In genomic region chr16:38651721-38652231, GRCm38 (mm10) we compare ENCODE assay signal across 9 mouse cellular contexts.
DNase-seq lines count a peak whose midpoint lies in the region; ATAC-seq lines count a peak whose summit lies in the region.
"Had no signal": no experiment of that assay in that cellular context is flagged by ENCODE, and none has a peak within 500 bp of the region (broad histone marks: within the 10 kb centered on the region; RNA-seq: fewer than 3 reads in every experiment).

No protein-coding gene starts in this region.

- ATAC-seq in hindbrain, embryonic 13.5 days (ENCODE audit: low FRiP score) = no peak
- ATAC-seq in kidney, embryonic 15.5 days (replicated peaks; ENCODE audit: low FRiP score) = 0 out of 2 replicates have a peak, but pooled peaks have one; percentile 14
- no peak for ATAC-seq in granulocyte monocyte progenitor cell, adult 5-6 weeks (replicated peaks; ENCODE audit: poor library complexity, severe bottlenecking)
- ATAC-seq in forebrain, embryonic 12.5 days (ENCODE audit: low FRiP score) = no peak

- no peak overlapping the region for H3K4me3 ChIP-seq in hindbrain, embryonic 10.5 days
- no peak overlapping the region for H3K4me3 ChIP-seq in hindbrain, embryonic 13.5 days
- no peak overlapping the region for H3K4me3 ChIP-seq in heart, embryonic 10.5 days
- H3K4me3 ChIP-seq in kidney, embryonic 15.5 days (replicated peaks) = no peak overlapping the region
- no peak overlapping the region for H3K4me3 ChIP-seq in forebrain, embryonic 12.5 days (replicated peaks)

- no peaks in the 10 kb centered on the region for H3K27me3 ChIP-seq in hindbrain, embryonic 10.5 days (ENCODE audit: insufficient read depth, poor library complexity, severe bottlenecking)
- H3K27me3 ChIP-seq in hindbrain, embryonic 13.5 days = no peaks in the 10 kb centered on the region
- H3K27me3 ChIP-seq in heart, embryonic 10.5 days (ENCODE audit: insufficient read depth, poor library complexity, severe bottlenecking) = no peaks in the 10 kb centered on the region
- no peaks in the 10 kb centered on the region for H3K27me3 ChIP-seq in kidney, embryonic 15.5 days
- H3K27me3 ChIP-seq in forebrain, embryonic 12.5 days = no peaks in the 10 kb centered on the region

- H3K36me3 ChIP-seq in hindbrain, embryonic 10.5 days = no peaks in the 10 kb centered on the region
- H3K36me3 ChIP-seq in hindbrain, embryonic 13.5 days = no peaks in the 10 kb centered on the region
- no peaks in the 10 kb centered on the region for H3K36me3 ChIP-seq in heart, embryonic 10.5 days
- no peaks in the 10 kb centered on the region for H3K36me3 ChIP-seq in kidney, embryonic 15.5 days
- H3K36me3 ChIP-seq in forebrain, embryonic 12.5 days (replicated peaks) = no peaks in the 10 kb centered on the region

- peaks cover 17% of the 10 kb centered on the region for H3K4me1 ChIP-seq in hindbrain, embryonic 10.5 days (replicated peaks)
- 0 out of 2 replicates have a peak, but pooled peaks cover 9% of the 10 kb centered on the region for H3K4me1 ChIP-seq in hindbrain, embryonic 13.5 days (replicated peaks)
- H3K4me1 ChIP-seq in heart, embryonic 10.5 days = peaks cover 77% of the 10 kb centered on the region
- peaks cover 41% of the 10 kb centered on the region for H3K4me1 ChIP-seq in kidney, embryonic 15.5 days
- H3K4me1 ChIP-seq in forebrain, embryonic 12.5 days = peaks cover 8% of the 10 kb centered on the region; the same call in 1 of the 2 replicates

- DNase-seq in hindbrain, embryonic 10.5 days (ENCODE audit: low spot score) = no peak
- peak; percentile 74 for DNase-seq in heart, embryonic 10.5 days (ENCODE audit: low spot score)
- peak; percentile 31 to 42 for DNase-seq in lung, postnatal 4 days
- no peak for DNase-seq in T-cell, adult 2 months (ENCODE audit: low spot score)
- DNase-seq: adrenal gland, postnatal 36 days had no signal

- 79% methylated on average over 10 of the region's 10 CpGs for WGBS in hindbrain, embryonic 10.5 days
- WGBS in hindbrain, embryonic 13.5 days = 85% methylated on average over 10 of the region's 10 CpGs
- WGBS in heart, embryonic 10.5 days = 53% methylated on average over 10 of the region's 10 CpGs
- WGBS in kidney, embryonic 15.5 days = 66% methylated on average over 10 of the region's 10 CpGs
- 82% methylated on average over 10 of the region's 10 CpGs for WGBS in forebrain, embryonic 12.5 days

- no peak overlapping the region for H3K4me2 ChIP-seq in hindbrain, embryonic 13.5 days
- no peak overlapping the region for H3K4me2 ChIP-seq in kidney, embryonic 15.5 days
- no peak overlapping the region for H3K4me2 ChIP-seq in forebrain, embryonic 12.5 days

- H3K9me3 ChIP-seq in hindbrain, embryonic 10.5 days = no peaks in the 10 kb centered on the region
- no peaks in the 10 kb centered on the region for H3K9me3 ChIP-seq in hindbrain, embryonic 13.5 days
- no peaks in the 10 kb centered on the region for H3K9me3 ChIP-seq in heart, embryonic 10.5 days
- no peaks in the 10 kb centered on the region for H3K9me3 ChIP-seq in kidney, embryonic 15.5 days (replicated peaks)
- no peaks in the 10 kb centered on the region for H3K9me3 ChIP-seq in forebrain, embryonic 12.5 days

- no peak overlapping the region for H3K9ac ChIP-seq in hindbrain, embryonic 13.5 days
- H3K9ac ChIP-seq in kidney, embryonic 15.5 days = no peak overlapping the region
- H3K9ac ChIP-seq in forebrain, embryonic 12.5 days = no peak overlapping the region

- H3K27ac ChIP-seq in hindbrain, embryonic 10.5 days = 0 out of 2 replicates have a peak overlapping the region, but pooled peaks have one; percentile 19
- no peak overlapping the region for H3K27ac ChIP-seq in hindbrain, embryonic 13.5 days
- peak overlapping the region; percentile 84 for H3K27ac ChIP-seq in heart, embryonic 10.5 days
- peak overlapping the region; percentile 79 for H3K27ac ChIP-seq in kidney, embryonic 15.5 days
- H3K27ac ChIP-seq in forebrain, embryonic 12.5 days = no peak overlapping the region

Comparison
In these comparisons a context has a peak if more than half of its experiments do, and no peak if none do; other contexts are left out.
1. H3K27ac ChIP-seq: peak in hindbrain, embryonic 10.5 days (single experiment), heart, embryonic 10.5 days (single experiment) and kidney, embryonic 15.5 days (single experiment); none in hindbrain, embryonic 13.5 days (single experiment) and forebrain, embryonic 12.5 days (single experiment).
2. DNase-seq: peak in heart, embryonic 10.5 days (single experiment) and lung, postnatal 4 days (2 of 2); none in hindbrain, embryonic 10.5 days (single experiment) and T-cell, adult 2 months (single experiment).